Mouse (Mus musculus) lung, postnatal 0 days (tissue): ENCODE measurements around the gene Epm2a.

Experiments used
- CTCF ChIP-seq: IDR thresholded peaks from 2 replicates; pipeline ENCODE4 v1.5.1; 2016; ENCODE audit warnings: antibody characterized with exemption, mild to moderate bottlenecking
- EP300 ChIP-seq: IDR thresholded peaks from 2 replicates; pipeline ENCODE4 v1.6.1; 2016; ENCODE audit warnings: antibody characterized with exemption, mild to moderate bottlenecking, control low read depth

DNA sequence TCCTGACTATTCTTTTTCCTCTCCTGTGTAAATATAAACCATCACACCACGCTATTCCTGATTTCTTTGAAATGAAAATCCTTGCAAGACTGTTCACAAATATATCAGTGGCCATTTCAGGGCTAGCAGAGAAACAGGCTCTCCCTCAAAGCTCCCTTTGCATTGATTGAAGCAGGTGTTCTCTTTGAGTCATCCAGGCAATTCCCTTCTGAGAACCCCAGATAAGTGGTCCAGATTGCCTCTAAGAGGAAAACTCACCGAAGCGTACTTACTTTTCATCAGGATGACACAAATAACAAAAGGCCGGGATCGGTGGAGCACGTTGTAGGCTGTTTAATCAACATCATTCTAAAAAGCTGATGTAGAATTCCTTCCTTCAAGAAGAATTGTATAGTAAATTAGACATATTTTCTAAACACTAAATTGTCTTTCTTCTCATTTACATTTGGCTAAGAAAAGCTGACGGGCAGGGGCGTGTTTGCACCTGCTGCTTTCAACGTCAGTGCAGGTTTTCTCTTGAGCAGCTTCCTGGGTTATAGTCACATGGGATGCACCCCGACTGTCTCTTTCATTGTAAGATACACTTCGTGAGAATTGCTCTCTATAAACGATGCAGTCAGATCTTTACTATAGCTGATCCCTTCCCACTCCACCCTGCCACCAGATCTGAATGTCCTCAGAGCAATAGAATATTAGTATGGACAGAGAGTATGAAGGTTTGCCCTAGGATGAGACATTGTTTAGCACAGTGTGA lies 86.0 kb downstream of the Epm2a start:
- no peak for TF ChIP-seq CTCF
- no peak for TF ChIP-seq EP300
